Mouse (Mus musculus) hindbrain, embryonic 15.5 days (tissue): ENCODE measurements around the gene Sowahb. TPM values are rescaled to one million over a fixed set of nuclear protein-coding genes. Genes with fewer than 3 reads are reported as not detected.

Experiments used
- ATAC-seq: fragments of 200-750 bp; cut with Nextera tagmentation; 2 replicates; pipeline ENCODE4 v1.8.0; 2017; ENCODE audit warnings: low read depth, moderate number of reproducible peaks, moderate TSS enrichment; ENCODE audit not compliant: low FRiP score
- H3K27ac ChIP-seq: fragments of 300-500 bp; sonication (generic); replicated peaks from 2 replicates; pipeline ENCODE4 v1.5.1; 2015; ENCODE audit warnings: mild to moderate bottlenecking, inconsistent platforms
- H3K27me3 ChIP-seq: fragments of 300-500 bp; sonication (generic); 2 replicates; pipeline ENCODE4 v1.6.1; 2015; ENCODE audit warnings: control low read depth, inconsistent platforms
- H3K36me3 ChIP-seq: fragments of 300-500 bp; sonication (generic); 2 replicates; pipeline ENCODE4 v1.6.1; 2015; ENCODE audit warnings: control low read depth, inconsistent platforms
- H3K4me1 ChIP-seq: fragments of 300-500 bp; sonication (generic); replicated peaks from 2 replicates; pipeline ENCODE4 v1.6.1; 2015; ENCODE audit warnings: control low read depth, inconsistent platforms
- H3K4me2 ChIP-seq: fragments of 300-500 bp; sonication (generic); 2 replicates; pipeline ENCODE4 v1.6.1; 2015; ENCODE audit warnings: moderate library complexity, mild to moderate bottlenecking, inconsistent platforms
- H3K4me3 ChIP-seq: fragments of 300-500 bp; sonication (generic); 2 replicates; pipeline ENCODE4 v1.5.1; 2015; ENCODE audit warnings: mild to moderate bottlenecking, inconsistent platforms
- H3K9ac ChIP-seq: fragments of 300-500 bp; sonication (generic); 2 replicates; pipeline ENCODE4 v1.6.1; 2015; ENCODE audit warnings: inconsistent platforms
- H3K9me3 ChIP-seq: fragments of 300-500 bp; sonication (generic); 2 replicates; pipeline ENCODE4 v1.6.1; 2016; ENCODE audit warnings: control low read depth, inconsistent platforms
- WGBS: fragments of 180-500 bp; shearing (Covaris S2); methylation state at CpG from one replicate; pipeline ENCODE4 v1.1.7; 2015; 5-methylcytosine and 5-hydroxymethylcytosine counted together
- polyA plus RNA-seq: library from polyadenylated mRNA; unstranded; fragments of >200 nt; fragmentation: Nextera tagmentation; extraction: Ambion mirVana; gene quantifications from 2 replicates; pipeline ENCODE4 v1.2.1, GENCODE M21; 2015

Sowahb gene
- polyA plus RNA-seq, 1 experiment from 2014 or later, result not detected

GRCm38 (mm10) chr5:93053606-93054397, 9.0 kb upstream of the Sowahb start:
- no peak for ATAC-seq
- H3K36me3 ChIP-seq, result no peaks in the 10 kb centered on the region
- H3K4me1 ChIP-seq, result no peaks in the 10 kb centered on the region
- no peak overlapping the region for H3K27ac ChIP-seq
- no peaks in the 10 kb centered on the region for H3K9me3 ChIP-seq
- H3K4me3 ChIP-seq, result no peak overlapping the region
- peaks cover 8% of the 10 kb centered on the region; the same call in 1 of the 2 replicates for H3K27me3 ChIP-seq
- 61% methylated on average over 8 of the region's 8 CpGs for WGBS
- no peak overlapping the region for H3K4me2 ChIP-seq
- H3K9ac ChIP-seq, result no peak overlapping the region

- WGBS, result 78% methylated on average over 9 of the region's 9 CpGs
- no peak overlapping the region for H3K4me3 ChIP-seq
Observed at GRCm38 (mm10) chr5:93051951-93052350, 7.1 kb upstream of the Sowahb start.

GRCm38 (mm10) chr5:93051041-93051440, 6.2 kb upstream of the Sowahb start:
- 52% methylated on average over 5 of the region's 5 CpGs for WGBS
- no peak for ATAC-seq
- H3K9me3 ChIP-seq, result no peaks in the 10 kb centered on the region
- no peak overlapping the region for H3K4me3 ChIP-seq
- no peak overlapping the region for H3K4me2 ChIP-seq
- no peaks in the 10 kb centered on the region for H3K36me3 ChIP-seq
- no peak overlapping the region for H3K27ac ChIP-seq
- peaks cover 30% of the 10 kb centered on the region for H3K27me3 ChIP-seq
- no peak overlapping the region for H3K9ac ChIP-seq
- H3K4me1 ChIP-seq, result no peaks in the 10 kb centered on the region

More at GRCm38 (mm10) chr5:93051951-93052350, 7.1 kb upstream of the Sowahb start:
- Histone ChIP-seq H3K36me3 (no peaks in the 10 kb centered on the region), H3K27me3 (peaks cover 20% of the 10 kb centered on the region), H3K27ac (no peak overlapping the region), H3K4me2 (no peak overlapping the region), H3K9ac (no peak overlapping the region), H3K4me1 (no peaks in the 10 kb centered on the region), H3K9me3 (no peaks in the 10 kb centered on the region)
- ATAC-seq, result no peak

- H3K9me3 ChIP-seq, result no peaks in the 10 kb centered on the region
- H3K4me3 ChIP-seq, result no peak overlapping the region
- H3K27ac ChIP-seq, result no peak overlapping the region
- H3K4me1 ChIP-seq, result peaks cover 5% of the 10 kb centered on the region
- WGBS, result 67% methylated on average over 1 of the region's 1 CpGs
- no peak overlapping the region for H3K4me2 ChIP-seq
- H3K27me3 ChIP-seq, result peaks cover 38% of the 10 kb centered on the region
- no peaks in the 10 kb centered on the region for H3K36me3 ChIP-seq
- no peak for ATAC-seq
- H3K9ac ChIP-seq, result no peak overlapping the region
Observed at GRCm38 (mm10) chr5:93049971-93050370, 5.1 kb upstream of the Sowahb start.

- no peak overlapping the region for H3K27ac ChIP-seq
- H3K4me3 ChIP-seq, result no peak overlapping the region
- H3K36me3 ChIP-seq, result no peaks in the 10 kb centered on the region
- H3K9ac ChIP-seq, result no peak overlapping the region
- WGBS, result 63% methylated on average over 13 of the region's 13 CpGs
- ATAC-seq, result no peak
- no peak overlapping the region for H3K4me2 ChIP-seq
- peaks cover 51% of the 10 kb centered on the region for H3K27me3 ChIP-seq
- peaks cover 18% of the 10 kb centered on the region for H3K4me1 ChIP-seq
- H3K9me3 ChIP-seq, result no peaks in the 10 kb centered on the region
Observed at GRCm38 (mm10) chr5:93048481-93049240, 3.8 kb upstream of the Sowahb start.

GRCm38 (mm10) chr5:93046306-93046845, 1.6 kb upstream of the Sowahb start:
- no peak for ATAC-seq
- H3K36me3 ChIP-seq, result no peaks in the 10 kb centered on the region
- no peak overlapping the region for H3K9ac ChIP-seq
- no peak overlapping the region for H3K4me2 ChIP-seq
- H3K9me3 ChIP-seq, result no peaks in the 10 kb centered on the region
- 35% methylated on average over 5 of the region's 5 CpGs for WGBS
- peaks cover 22% of the 10 kb centered on the region for H3K4me1 ChIP-seq
- H3K27me3 ChIP-seq, result peaks cover 71% of the 10 kb centered on the region
- no peak overlapping the region for H3K27ac ChIP-seq
- H3K4me3 ChIP-seq, result no peak overlapping the region

- peak; percentile 7; the same call in 1 of the 2 replicates for ATAC-seq
- Histone ChIP-seq H3K36me3 (no peaks in the 10 kb centered on the region), H3K9me3 (no peaks in the 10 kb centered on the region), H3K27me3 (peaks cover 74% of the 10 kb centered on the region), H3K4me1 (peaks cover 22% of the 10 kb centered on the region), H3K9ac (peak overlapping the region; percentile 31), H3K4me3 (peak overlapping the region; percentile 48), H3K4me2 (peak overlapping the region; percentile 92), H3K27ac (no peak overlapping the region)
- WGBS, result under 1% methylated on average over 19 of the region's 19 CpGs
Observed at GRCm38 (mm10) chr5:93045371-93045714, 521 bp upstream of the Sowahb start.

GRCm38 (mm10) chr5:93043688-93044583, 886 bp downstream of the Sowahb start:
- Histone ChIP-seq H3K9me3 (no peaks in the 10 kb centered on the region), H3K4me1 (peaks cover 22% of the 10 kb centered on the region), H3K9ac (peak overlapping the region; percentile 31; the same call in 1 of the 2 replicates), H3K4me3 (peak overlapping the region; percentile 48), H3K36me3 (no peaks in the 10 kb centered on the region), H3K4me2 (peak overlapping the region; percentile 92), H3K27me3 (peaks cover 67% of the 10 kb centered on the region), H3K27ac (no peak overlapping the region)
- ATAC-seq, result no peak
- 2% methylated on average over 69 of the region's 69 CpGs for WGBS

GRCm38 (mm10) chr5:93042831-93043687, 1.8 kb downstream of the Sowahb start:
- H3K4me2 ChIP-seq, result no peak overlapping the region

GRCm38 (mm10) chr5:93042031-93042430, 2.8 kb downstream of the Sowahb start:
- no peak for ATAC-seq
- peaks cover 54% of the 10 kb centered on the region for H3K27me3 ChIP-seq
- 70% methylated on average over 4 of the region's 4 CpGs for WGBS

More at GRCm38 (mm10) chr5:93042831-93043687, 1.8 kb downstream of the Sowahb start:
- Histone ChIP-seq H3K9ac (no peak overlapping the region), H3K36me3 (no peaks in the 10 kb centered on the region), H3K9me3 (no peaks in the 10 kb centered on the region), H3K4me1 (peaks cover 22% of the 10 kb centered on the region), H3K4me3 (peak overlapping the region; percentile 48; the same call in 1 of the 2 replicates), H3K27ac (no peak overlapping the region), H3K27me3 (peaks cover 63% of the 10 kb centered on the region)
- WGBS, result 43% methylated on average over 18 of the region's 18 CpGs
- no peak for ATAC-seq

GRCm38 (mm10) chr5:93041276-93041675, 3.5 kb downstream of the Sowahb start:
- no peak for ATAC-seq
- H3K27me3 ChIP-seq, result peaks cover 47% of the 10 kb centered on the region
- no peaks in the 10 kb centered on the region for H3K9me3 ChIP-seq
- WGBS, result 70% methylated on average over 3 of the region's 3 CpGs
- H3K4me1 ChIP-seq, result peaks cover 22% of the 10 kb centered on the region
- H3K36me3 ChIP-seq, result no peaks in the 10 kb centered on the region
- no peak overlapping the region for H3K9ac ChIP-seq
- H3K4me3 ChIP-seq, result no peak overlapping the region
- H3K27ac ChIP-seq, result no peak overlapping the region
- H3K4me2 ChIP-seq, result no peak overlapping the region

More at GRCm38 (mm10) chr5:93042031-93042430, 2.8 kb downstream of the Sowahb start:
- Histone ChIP-seq H3K9me3 (no peaks in the 10 kb centered on the region), H3K4me1 (peaks cover 22% of the 10 kb centered on the region), H3K9ac (no peak overlapping the region), H3K4me3 (no peak overlapping the region), H3K36me3 (no peaks in the 10 kb centered on the region), H3K27ac (no peak overlapping the region), H3K4me2 (no peak overlapping the region)
